Mouse (Mus musculus): Measurements from ENCODE around the gene Hdx.

The Hdx gene

DNA sequence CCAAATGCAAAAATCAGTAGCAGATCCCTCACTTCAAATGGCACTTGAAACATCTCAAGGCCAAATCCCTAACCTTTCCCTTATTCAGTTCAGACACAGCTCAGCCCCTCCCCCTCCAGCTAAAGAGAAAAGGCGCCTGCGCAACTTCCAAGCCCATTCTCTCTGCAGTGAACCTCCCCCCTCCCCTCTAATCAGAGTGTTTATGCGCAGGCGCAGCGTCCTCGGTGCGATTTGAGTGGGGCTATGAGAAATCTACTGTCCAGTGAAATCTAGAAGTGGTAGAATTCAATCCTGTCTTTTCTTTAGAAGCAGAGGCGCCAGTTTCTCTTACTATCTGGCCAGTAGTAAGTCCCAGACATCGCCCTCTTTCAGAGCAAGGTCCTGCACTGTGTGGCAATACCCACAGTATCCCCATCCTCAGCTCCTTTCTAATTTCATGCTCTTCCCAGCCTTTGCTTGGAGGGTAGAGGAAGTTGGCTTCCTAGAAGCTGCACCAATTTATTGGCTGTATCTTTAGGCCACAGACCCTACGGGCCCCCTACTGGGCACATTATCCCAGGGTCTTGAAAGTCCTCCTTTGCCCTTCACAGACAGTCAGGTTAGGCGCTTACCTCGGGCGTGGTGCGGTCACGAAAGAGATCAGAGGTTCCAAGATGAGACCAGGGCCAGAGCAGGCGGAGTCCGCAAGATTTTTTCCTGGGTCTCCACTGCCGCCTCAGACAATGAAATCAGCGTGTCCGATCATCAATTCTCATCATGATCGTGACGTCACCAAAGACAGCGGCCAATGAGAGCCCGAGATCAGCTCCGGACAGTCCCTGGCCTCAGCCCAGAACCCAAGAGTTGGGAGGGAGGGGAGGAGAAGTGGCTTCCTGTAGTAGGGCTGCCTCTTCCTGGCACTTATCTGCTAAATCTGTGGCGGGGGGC is at the start of gene Hdx:
Gene Hdx (minus strand): TSS at position 724 of the 927 bp plus-strand sequence.
- DNase-seq (ENCODE audit: extremely low spot score) = peak; percentile 72

DNA sequence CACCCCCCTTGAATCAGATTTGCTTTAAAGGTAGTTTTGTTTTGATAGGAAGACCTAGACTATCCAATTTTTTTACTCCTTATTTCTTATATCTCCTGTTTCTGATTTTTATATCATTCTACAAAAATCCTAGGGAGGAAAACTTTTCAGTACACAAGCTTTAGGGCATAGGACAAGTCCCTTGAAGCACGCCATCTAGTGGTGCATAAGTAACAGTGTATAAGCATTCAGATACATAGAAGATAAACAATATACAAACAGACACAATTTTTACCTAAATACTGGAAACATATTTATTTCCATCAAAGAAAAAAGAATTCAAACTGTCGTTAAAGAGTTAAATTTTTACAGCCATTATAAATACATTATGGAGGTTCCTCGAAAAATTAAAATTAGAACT is 11.2 kb downstream of the Hdx start:
- DNase-seq (ENCODE audit: extremely low spot score) = no peak

DNA sequence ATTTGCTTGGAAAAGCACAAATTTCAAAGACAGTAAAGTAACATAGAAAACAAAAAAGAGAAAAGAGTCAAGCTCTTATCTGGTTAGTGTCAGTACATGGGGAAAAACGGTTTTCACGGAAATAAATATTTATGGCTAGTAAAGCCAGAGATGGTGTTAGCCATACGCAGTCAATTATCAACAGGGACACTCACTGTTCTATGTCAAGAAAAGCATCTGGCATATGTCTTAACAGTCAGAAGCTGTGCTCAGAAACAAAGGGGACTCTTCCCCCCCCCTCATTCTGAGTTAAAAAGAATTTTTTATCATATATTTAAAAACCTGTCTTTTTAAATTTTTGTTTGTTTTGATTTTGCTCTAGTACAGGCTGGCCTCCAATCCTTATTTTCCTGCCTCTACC is 25.2 kb downstream of the Hdx start:
- DNase-seq (ENCODE audit: extremely low spot score) = no peak

DNA sequence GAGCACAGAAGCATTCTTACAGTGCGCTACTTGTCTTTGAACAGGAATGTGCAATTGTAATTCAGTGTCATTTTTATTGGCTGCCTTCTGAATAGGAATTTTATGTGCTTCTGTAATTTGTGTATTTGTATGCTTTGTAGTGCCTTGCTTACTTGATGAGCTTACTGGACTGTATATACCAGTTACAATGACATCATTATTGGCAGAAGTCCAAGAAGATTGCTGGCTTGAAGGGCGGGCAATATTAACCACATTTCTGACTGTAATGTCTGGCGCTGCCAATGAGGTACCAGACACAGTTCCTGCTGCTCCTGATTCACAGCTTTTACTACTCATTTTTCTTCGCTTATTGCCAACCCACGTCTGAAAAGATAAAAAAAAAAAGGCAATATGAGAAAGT is 36.5 kb downstream of the Hdx start:
- no peak for DNase-seq (ENCODE audit: extremely low spot score)

DNA sequence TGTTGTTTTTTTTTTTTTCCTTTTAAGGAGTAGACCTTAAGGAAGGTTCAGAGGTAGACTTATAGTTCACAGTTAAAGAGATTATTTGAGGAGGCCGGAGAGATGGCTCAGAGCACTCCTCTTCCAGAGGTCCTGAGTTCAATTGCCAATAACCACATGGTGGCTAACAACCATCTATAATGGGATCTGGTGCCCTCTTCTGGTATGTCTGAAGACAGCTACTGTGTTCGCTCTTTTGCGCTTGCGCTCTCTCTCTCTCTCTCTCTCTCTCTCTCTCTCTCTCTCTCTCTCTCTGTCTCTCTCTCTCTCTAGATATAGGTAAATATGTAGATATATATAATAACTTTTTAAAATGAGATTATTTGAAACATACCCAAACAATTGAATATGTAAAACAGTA is 38.2 kb downstream of the Hdx start:
- DNase-seq (ENCODE audit: extremely low spot score) = no peak

DNA sequence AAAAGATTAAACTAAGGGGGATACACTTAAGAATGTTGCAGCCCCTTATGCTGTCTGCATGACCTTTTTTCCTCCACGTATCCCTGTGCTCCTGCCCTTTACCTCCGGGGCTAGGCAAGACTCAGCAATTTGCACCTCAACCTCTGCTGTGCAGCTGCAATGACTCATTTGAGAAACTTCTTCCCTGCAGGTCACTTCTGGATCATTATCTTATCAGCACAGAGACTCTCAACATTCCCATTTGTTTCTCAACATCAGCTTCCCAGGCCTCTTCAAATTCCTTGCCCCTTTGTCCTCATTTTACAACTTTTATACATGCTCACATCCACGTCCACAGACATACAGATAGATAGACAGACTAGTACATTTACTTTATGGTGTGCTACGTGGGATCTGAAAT is 51.9 kb downstream of the Hdx start:
- DNase-seq (ENCODE audit: extremely low spot score) = no peak

DNA sequence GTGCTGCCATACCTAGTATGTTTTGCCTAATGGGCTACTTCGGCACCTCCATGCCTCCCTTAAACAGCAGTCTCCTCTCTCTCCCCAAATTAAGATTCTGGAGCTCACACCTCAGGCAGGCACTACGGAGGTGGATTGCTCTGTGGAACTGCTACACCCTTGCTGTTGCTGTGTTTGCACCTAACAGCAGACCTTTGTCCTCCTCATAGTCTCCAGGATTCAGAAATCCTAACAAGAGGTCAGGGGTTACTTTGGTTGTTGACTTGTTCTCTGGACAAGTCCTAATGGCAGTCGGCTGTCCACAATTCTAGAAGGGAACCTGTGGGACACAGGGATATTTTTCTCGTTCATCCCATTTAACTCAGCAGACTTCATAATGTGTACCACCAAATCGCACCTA is 56.3 kb downstream of the Hdx start:
- DNase-seq (ENCODE audit: extremely low spot score) = no peak

DNA sequence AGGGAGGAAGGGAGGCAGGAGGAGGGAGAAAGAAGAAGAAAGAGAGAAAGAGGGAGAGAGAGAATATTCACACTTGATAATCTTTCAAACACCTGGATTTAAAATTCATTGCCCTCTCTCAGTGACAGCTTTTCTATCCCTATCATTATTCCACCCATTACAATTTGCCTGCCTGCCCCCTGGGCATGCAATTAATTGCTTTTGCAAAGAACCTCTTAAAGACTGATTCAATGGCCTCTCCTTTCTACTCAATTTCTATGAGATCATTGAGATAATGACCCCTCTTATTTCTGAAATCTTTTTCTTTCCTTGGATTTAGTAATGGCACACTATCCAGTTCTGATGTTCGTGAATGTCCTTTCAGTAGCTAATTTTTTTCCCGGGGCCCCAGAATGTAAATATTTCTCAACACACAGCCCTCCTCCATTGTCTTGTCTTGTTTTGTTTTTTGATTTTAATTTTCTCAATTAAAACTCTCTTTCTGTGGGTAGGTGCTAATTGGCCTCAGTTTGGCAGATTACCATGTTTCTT is 99.2 kb downstream of the Hdx start:
- DNase-seq (ENCODE audit: extremely low spot score) = no peak

DNA sequence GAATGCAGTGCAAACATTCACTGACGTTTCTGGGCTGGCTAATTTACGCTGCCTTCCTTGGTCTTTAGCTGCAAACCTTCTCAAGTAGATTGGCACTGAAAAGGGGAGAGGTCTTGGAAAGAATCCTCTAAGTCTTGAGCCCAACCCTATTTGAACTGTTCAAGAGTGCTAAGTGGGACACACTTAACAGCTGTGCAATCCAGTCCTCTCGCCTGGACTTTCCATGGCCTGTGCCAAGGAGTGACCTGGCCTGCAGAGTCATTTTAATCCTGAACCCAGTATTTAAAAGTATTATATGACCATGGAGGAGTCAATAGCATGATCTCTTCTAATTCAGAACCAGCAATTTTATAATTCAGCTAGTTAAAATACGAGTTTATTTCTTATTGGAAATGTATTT is 109.3 kb downstream of the Hdx start:
- DNase-seq (ENCODE audit: extremely low spot score) = no peak

DNA sequence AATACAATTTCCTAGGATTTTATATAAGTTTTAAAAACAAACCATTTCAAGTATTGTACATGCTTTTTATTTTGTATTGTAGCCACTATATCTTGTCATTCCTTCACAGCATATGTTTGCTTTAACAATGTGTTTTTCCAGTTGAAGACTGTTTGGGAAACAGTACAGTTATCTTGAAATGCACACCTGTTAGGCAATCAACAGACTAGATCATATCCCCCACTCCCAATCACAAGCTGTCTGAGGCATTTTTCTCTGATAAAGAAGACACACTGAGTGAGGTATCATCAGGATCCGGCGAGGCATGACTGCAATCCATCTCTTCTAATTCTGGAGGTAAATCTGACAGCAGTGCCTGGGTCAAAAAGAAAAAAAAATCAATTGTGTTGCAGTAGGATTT is 119.8 kb downstream of the Hdx start:
- no peak for DNase-seq (ENCODE audit: extremely low spot score)

DNA sequence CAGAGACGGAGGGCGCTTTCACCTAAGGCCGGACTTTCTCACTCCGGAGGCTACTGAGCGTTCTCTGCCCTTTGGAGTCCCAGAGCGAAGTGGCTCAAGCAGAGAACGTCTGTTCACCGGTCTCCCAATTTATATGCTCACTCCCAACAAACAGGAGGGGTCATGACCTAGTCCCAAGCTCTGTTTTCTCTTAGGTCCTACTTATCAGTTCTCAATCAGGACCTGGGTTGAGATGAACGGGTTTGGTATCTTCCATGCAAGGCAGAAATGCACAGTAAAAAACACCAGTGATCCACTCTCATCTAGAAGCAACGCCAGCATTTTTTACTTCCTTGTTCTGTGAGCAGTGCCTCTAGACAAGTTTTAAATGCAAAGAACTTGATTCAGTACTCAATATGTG is 159.0 kb downstream of the Hdx start, which contains the start of gene Rps6ka6:
Gene Rps6ka6 (minus strand): TSS at position 101 of the 400 bp plus-strand sequence.
- no peak for DNase-seq (ENCODE audit: extremely low spot score)

All from embryo, embryonic 9.5 days (tissue).